Mouse (Mus musculus): Measurements from ENCODE around the gene Svs4. TPM values are rescaled to one million over a fixed set of nuclear protein-coding genes. Genes with fewer than 3 reads are reported as not detected.

Svs4 gene
- not detected for total RNA-seq (2023)

GRCm38 (mm10) chr2:164278359-164278758 is at the start of gene Svs4:
TSS of gene Svs4 (minus strand) at chr2:164278459.

DNA sequence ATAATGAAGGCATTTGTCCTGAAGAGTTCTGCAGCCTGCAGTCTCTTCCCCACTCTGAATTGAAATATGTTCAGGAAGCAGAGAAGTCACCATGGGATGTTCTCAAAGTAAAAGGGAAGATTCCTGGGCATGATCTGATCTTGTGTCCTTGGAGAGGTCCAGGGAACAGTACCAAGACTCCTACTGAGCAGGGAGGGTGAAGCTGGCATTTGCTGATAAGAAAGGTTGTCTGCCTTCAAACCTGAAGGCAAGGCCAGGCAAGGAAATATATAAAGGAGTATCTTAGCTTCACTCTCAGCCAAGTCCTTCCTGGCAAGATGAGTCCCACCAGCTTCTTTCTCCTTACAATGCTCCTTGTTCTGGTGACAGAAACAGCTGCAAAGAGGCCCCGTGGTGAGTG is 38.2 kb upstream of the Svs4 start, which contains the start of gene Svs6:
TSS of gene Svs6 (plus strand) at position 301 of the 400 bp plus-strand sequence.

GRCm38 (mm10) chr2:164288968-164289367 is 10.7 kb upstream of the Svs4 start, which contains the start of gene Svs3a:
TSS of gene Svs3a (plus strand) at chr2:164289268.

DNA sequence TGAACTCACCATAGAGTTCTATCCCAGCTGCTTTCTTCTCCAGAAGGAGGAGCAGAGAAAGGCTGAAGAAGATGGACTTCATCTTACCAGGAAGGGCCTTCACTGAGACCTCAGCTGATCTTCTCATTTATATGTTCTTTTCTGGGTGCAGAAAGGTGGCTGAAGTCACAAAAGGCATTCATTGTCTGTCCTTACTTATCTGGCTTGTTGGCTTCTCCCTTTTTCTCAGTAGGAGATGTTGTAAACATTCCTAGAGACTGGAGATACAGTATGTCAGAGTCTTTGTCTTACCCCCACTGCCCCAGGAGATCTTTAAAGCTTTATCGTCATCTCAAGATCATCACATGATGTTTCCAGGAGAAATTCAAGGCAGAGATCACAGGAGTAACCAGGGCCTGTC is 21.7 kb downstream of the Svs4 start, which contains the start of gene Svs3b:
TSS of gene Svs3b (minus strand) at position 101 of the 400 bp plus-strand sequence.

DNA sequence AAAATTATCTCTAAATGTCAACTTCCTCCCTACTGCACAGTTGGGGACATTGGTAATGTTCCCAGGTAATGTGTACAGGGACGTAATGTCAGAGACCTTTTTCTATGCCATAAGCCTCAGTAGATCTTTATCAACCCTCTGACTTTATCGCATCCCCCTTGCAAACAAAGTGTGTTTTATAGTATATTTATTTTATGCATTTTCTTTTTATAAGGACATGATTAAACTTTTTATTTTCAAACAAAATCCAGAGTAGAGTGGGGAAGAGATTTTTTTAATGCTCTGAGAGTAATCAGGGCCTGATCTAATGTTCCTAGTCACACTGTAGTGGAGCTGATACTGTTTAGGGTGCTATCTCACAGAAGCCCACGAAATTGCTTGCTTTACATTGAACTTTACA is 39.9 kb downstream of the Svs4 start, which contains the start of gene Svs2:
TSS of gene Svs2 (minus strand) at position 101 of the 400 bp plus-strand sequence.

Other genes starting within 250 kb of the Svs4 start
- 100 to 1,000 TPM; 323 to 326 TPM for gene Stk4, start 208.1 kb downstream of the Svs4 start, total RNA-seq (2023)
- 10 to 100 TPM; 75.3 to 84.3 TPM for gene Tomm34, start 207.3 kb downstream of the Svs4 start, total RNA-seq (2023)
- gene Kcns1, start 107.3 kb downstream of the Svs4 start, total RNA-seq (2023) = not detected
- not detected for gene Wfdc5, start 95.7 kb downstream of the Svs4 start, total RNA-seq (2023)
- not detected for gene Wfdc12, start 87.9 kb downstream of the Svs4 start, total RNA-seq (2023)
- gene Wfdc15a, start 78.3 kb downstream of the Svs4 start, total RNA-seq (2023) = not detected
- gene Wfdc15b, start 56.8 kb downstream of the Svs4 start, total RNA-seq (2023) = not detected
- not detected for gene Svs2, start 40.0 kb downstream of the Svs4 start, total RNA-seq (2023)
- gene Svs3b, start 21.8 kb downstream of the Svs4 start, total RNA-seq (2023) = not detected
- not detected for gene Svs3a, start 10.8 kb upstream of the Svs4 start, total RNA-seq (2023)
- gene Svs6, start 38.3 kb upstream of the Svs4 start, total RNA-seq (2023) = not detected
- not detected for gene Svs5, start 54.3 kb upstream of the Svs4 start, total RNA-seq (2023)
- gene Slpi, start 110.6 kb upstream of the Svs4 start, total RNA-seq (2023) = 1 to 10 TPM; 6.9 to 9.3 TPM
- gene Rbpjl, start 124.7 kb upstream of the Svs4 start, total RNA-seq (2023) = not detected
- not detected for gene Matn4, start 126.7 kb upstream of the Svs4 start, total RNA-seq (2023)
- 1 to 10 TPM; 3.3 to 3.8 TPM for gene Sdc4, start 165.4 kb upstream of the Svs4 start, total RNA-seq (2023)
- gene Sys1, start 178.5 kb upstream of the Svs4 start, total RNA-seq (2023) = 10 to 100 TPM; 54.0 to 59.5 TPM
- not detected for gene Gm20458, start 182.5 kb upstream of the Svs4 start, total RNA-seq (2023)
- not detected for gene Trp53tg5, start 195.3 kb upstream of the Svs4 start, total RNA-seq (2023)
- 10 to 100 TPM in 1 of 2 experiments, 1 to 10 TPM in 1; 9.3 to 13.0 TPM for gene Dbndd2, start 207.6 kb upstream of the Svs4 start, total RNA-seq (2023)
- gene Pigt, start 219.1 kb upstream of the Svs4 start, total RNA-seq (2023) = 10 to 100 TPM; 67.3 to 77.4 TPM